Mouse (Mus musculus) thymus, postnatal 36 days (tissue): ENCODE data around the gene Ube2e1.
A peak's percentile ranks its signal among the peaks of the same experiment; 100 is the strongest.
"Not testable (repeated sequence)": the region's sequence is repeated elsewhere in the genome, so short reads cannot be mapped to it uniquely, and the experiment has no call there.

Experiments used
- DNase-seq, 2 experiments: peaks; one replicate each; pipeline ENCODE4 v3.0.0; 2022; ENCODE audit warnings: mixed read lengths in 2 of 2

The Ube2e1 gene

DNA sequence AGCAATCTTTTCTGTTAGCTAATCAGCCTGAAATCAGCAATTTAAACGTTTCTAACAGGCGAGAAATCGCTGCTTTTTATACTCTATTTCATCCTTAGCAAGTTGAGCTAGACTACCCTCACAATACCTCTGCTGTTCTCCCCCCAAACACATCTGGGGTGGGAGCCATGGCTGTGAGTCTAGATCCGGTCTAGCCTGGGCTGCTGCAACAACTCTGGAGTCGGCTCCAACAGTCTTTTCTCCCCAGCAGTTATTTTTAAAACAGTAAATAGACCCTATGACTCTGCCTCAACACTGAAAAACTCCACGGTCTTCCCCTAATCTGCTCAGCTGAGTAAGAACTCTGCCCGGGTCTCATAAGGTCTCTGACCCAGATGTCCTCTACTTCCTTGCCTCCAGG is 91.5 kb downstream of the Ube2e1 start:
- no peak for DNase-seq

DNA sequence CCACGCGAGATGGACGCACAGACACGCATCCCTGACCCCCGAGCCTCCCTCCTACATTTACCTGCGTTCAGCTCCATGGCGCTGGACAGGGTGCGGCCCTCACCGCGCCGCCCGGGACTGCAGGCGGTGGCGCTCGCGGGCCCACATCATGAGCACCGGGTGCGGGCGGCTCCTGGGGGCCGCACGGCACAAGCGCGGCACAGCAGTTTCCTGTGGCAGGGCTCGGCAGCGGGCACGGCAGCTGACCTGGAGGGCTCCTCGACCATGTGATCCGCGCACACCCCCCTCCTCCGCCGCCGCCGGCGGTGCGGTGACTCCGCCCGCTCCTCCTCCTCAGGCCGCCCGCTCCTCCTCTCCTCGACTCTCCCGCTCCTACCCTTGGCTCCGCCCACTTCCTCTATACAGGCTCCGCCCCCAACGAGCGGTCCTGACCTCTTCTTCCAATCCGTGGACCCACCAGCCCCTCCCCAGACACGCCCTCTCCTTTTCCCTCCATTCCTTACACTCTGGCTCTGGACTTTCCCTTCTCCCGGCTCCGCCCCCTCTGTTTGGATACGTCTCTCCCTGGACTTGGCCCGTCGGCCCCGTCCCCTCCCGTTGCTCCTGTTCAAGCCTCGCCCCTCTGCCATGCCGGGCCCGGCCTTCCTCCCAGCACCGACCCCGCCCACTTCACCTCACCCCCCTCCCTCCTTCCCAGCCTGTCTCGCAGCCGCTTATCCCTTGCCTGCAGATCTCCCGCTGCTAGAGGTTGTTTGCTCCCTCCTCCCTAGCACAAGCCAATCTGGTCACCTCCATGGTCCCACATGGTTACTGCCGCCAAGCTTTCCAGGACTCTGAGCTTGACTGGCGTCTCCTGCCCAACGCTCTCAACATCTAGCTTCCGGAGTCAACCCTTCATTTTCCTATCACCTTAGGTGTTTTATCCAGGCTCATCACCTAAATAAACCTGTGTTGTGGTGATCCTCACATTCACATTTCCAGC is 92.6 kb downstream of the Ube2e1 start, which contains the start of gene Nr1d2:
Nr1d2 (minus strand) TSS at position 378 of the 982 bp plus-strand sequence.
- DNase-seq: peak; percentile 97 to 98

DNA sequence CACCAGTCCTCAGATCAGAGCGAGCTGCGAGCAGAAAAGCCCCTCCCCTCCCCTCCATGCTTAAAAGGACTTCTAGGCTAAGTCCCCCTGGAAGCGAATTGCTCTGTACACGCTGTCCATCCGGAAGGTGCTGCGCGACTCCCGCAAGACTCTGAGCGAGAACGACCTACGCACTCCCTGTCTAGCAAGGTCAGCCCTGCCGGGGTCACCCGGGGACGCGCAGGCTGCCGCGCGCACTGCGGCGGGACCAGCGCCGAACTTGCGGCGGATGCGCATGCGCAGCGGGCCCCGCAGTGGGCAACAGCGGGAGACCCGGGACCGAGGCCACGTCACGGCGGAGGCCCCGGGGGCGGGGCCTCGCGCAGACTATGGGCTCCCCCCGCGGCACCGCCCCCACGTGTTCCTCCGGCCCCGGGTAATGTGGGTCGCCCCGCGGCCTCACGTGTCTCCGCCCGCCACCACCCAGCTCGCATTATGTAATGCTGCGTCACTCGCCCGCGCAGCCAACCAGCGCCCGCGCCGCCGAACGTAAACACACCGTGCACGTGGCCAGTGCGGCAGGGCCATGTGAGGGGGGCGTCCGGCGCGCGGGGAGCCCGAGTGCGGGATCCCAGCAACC is 93.4 kb downstream of the Ube2e1 start:
- DNase-seq: peak; percentile 95 to 98

DNA sequence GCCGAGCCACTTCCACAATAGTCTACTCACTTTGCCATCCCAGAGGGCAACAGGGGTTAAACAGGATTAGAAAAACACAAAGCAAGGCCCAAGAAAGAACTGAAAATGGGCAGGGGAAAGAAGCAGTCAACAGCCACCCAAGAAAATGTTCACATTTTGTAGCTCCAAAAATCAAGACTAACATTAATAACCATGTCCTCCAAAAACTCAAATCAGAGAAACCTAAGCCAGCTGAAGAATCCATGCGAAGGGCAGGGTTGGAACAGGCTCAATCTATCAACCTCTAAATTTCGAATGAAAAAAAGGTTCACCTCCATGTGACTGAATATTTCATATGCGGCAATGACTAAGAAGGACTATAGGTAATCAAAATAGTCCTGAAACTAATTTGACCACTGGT is 94.3 kb downstream of the Ube2e1 start:
- DNase-seq: no peak

DNA sequence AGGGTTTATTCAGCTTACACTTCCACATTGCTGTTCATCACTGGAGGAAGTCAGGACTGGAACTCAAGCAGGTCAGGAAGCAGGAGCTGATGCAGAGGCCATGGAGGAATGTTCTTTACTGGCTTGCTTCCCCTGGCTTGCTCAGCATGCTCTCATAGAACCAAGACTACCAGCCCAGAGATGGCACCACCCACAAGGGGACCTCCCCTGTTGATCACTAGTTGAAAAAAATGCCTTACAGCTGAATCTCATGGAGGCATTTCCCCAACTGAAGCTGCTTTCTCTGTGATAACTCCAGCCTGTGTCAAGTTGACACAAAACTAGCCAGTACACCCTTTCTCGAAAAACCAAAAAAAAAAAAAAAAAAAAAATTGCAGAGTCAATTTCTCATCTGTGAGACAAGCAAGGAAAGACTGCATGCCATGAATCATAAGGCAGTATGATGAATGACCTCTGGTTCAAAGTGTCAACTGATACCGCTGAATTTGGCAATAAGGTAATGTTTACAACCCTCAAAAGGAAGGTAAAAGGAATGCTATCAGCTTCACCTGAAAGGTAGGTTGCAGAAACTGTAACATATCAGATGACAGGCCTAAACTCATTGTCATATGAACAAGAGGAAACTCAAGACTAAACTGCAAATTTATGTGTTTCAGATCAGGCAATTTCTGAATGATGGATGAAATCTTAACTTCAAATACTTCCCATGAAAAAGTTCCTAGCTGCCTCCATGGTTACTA is 95.0 kb downstream of the Ube2e1 start:
- not testable (repeated sequence) for DNase-seq

DNA sequence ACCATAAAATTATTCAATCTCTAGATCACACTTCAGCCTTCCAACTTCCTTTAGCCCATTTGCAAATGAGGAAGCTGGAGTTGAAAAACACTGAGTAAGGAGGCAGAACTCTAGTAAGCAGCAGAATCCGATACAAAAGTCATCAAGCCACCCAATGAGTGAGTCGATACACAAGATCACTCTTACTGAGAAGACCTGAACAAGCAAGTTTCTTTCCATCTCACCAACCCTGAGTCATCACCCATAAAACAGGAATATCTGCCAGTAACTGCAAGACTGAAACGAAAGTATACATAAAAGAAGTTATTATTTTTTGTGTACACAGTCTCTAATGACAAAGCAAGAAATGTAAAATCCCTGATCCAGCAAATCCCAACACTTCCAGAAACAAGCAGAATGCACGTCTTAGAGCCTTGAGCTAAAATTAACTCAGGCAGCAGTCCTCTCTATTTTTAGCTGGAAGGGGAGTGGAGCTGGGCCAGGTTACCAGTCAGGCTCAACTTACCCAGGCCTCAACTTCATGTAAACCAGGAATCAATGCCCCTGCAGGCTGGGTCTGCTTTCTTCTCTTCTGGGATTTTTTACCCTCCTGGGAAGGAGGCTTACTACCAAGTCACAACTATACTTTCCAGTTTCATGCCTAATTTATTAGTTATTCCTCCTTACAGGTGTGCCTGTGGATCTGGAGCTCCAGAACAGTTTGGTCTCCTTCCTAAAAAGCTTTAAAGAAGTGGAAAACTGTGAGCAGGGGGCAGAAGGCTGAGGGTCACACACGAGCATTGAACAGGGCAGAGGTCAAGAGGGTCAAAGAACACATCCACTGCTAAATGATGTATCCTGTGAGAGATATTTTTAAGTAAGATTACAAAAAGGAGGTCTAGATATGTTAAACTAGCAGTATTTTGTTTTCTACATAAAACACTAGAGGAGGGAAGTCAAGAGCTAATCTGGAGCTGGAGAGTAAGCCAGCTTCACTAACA is 97.4 kb downstream of the Ube2e1 start:
- no peak for DNase-seq

DNA sequence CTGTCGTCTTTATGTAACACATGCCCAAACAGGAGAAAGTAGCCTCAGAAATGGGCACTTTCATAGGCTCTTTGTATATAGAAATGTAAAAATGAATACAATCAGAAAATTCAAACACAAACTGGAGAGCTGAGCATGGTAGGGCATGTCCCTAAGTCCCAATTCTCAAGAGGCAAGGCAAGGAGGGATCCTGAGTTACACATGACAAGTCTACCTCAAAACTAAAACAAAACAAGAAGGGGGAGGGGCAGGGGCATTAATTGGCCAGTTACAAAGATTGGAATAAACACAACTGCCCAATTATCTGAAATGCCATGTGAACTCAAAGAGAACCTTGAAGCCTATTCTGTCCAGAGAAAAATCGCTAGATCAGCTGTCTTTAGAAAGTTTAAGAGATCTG is 98.6 kb downstream of the Ube2e1 start:
- no peak for DNase-seq
